Mouse (Mus musculus): ENCODE measurements around the gene Pard3.

Gene Pard3

GRCm38 (mm10) chr8:127087434-127087833 lies 23.7 kb downstream of the Pard3 start:
- CTCF ChIA-PET = no interaction called here

DNA sequence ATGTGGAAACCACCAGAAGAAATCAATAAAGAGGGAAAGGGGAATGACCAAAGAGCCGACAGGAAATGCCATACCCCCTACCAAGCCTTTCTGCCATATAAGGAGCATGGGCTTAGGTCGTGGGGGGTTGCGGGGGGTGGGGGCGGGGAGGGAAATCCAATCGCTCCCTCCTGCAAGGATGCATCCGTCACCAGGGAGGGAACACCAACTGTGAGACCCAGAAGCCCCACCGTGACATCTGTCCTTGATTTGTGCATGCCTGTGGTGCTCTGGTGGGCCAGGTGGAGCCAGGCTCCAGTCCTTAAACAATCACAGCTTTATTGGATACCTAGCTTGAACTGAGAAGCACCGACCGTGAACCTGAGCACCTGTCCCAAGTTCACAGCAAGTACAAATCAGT lies 24.7 kb downstream of the Pard3 start:
- CTCF ChIA-PET = no interaction called here

DNA sequence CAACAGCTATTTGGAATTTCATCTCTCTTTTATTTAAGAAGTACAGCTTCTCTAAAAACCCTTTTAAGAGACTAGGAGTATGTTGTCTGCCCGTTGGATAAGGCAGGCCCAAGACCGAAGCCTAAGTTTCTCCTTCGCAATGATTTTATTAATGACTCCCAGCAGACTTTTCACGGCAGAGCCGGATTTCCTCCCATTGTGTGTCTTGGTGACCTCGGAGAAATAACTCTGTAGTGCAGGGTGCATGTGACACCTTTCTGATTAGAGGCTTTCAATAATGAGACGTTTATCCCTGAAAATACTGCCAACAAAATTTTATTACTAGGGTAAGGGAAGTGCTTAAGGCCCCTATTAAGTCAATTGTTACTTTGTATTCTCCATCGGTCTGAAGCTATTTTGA lies 25.3 kb downstream of the Pard3 start:
- CTCF ChIA-PET = no interaction called here

- CTCF ChIA-PET = no interaction called here
Measured at GRCm38 (mm10) chr8:127090435-127090834, 26.7 kb downstream of the Pard3 start.

- CTCF ChIA-PET = no interaction called here
Measured at GRCm38 (mm10) chr8:127091936-127092335, 28.2 kb downstream of the Pard3 start.

- CTCF ChIA-PET = no interaction called here
Measured at GRCm38 (mm10) chr8:127092383-127093112, 28.9 kb downstream of the Pard3 start.

GRCm38 (mm10) chr8:127093113-127093426 lies 29.4 kb downstream of the Pard3 start:
- CTCF ChIA-PET = no interaction called here

- CTCF ChIA-PET = no interaction called here
Measured at GRCm38 (mm10) chr8:127095763-127096162, 32.1 kb downstream of the Pard3 start.

DNA sequence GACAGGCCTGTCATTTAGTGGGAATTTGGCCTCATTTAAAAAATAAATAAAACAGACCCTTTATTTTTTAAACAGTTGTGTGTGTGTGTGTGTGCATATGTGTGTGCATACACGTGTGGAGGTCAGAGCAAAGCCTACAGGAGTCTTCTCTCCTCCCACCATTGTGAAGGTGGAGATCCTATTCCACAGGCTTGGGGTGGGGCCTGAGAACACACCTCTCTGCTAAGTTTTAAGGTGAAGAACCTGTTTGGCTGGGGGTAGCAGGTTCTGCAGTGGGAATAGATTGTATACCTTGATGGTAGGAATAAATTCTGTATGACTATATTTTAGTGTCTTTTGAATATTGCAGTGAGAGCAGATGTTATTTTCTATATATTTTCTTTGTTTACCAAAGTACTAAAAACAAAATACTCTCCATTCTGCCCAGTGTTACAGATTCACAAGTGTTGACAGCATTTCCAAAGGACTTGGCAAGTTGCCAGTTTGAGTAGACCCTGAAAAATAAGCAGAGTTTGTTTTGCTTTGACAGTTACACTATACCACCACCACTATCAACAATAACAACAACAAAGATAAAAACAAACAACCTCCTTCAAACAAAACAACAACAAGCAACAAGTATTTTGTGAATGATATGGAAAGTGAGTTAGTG lies 35.9 kb downstream of the Pard3 start:
- CTCF ChIA-PET = no interaction called here

DNA sequence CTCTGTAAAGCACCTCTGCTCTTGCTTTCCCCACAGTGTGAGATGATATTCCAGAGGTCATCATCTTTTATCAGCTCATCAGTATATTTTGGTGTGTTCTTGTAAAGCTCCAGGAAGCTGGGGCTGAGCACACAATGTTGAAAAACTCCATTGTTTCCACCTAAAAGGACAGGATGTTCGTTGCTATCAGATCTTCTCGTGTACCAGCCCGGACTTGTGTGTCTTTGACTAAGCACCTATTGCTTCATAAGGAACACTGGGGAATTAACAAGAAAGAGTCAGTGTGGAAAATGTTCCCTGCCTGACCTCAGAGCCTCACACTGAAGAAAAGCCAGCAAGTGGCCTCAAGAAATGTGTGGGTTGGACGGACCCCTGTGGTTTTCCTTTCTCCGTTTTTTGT lies 39.6 kb downstream of the Pard3 start:
- CTCF ChIA-PET = no interaction called here

- CTCF ChIA-PET = no interaction called here
Measured at GRCm38 (mm10) chr8:127104616-127105015, 40.9 kb downstream of the Pard3 start.

GRCm38 (mm10) chr8:127107928-127108327 lies 44.2 kb downstream of the Pard3 start:
- CTCF ChIA-PET = no interaction called here

GRCm38 (mm10) chr8:127113209-127113608 lies 49.5 kb downstream of the Pard3 start:
- CTCF ChIA-PET = no interaction called here

GRCm38 (mm10) chr8:127115837-127116236 lies 52.1 kb downstream of the Pard3 start:
- CTCF ChIA-PET = no interaction called here

DNA sequence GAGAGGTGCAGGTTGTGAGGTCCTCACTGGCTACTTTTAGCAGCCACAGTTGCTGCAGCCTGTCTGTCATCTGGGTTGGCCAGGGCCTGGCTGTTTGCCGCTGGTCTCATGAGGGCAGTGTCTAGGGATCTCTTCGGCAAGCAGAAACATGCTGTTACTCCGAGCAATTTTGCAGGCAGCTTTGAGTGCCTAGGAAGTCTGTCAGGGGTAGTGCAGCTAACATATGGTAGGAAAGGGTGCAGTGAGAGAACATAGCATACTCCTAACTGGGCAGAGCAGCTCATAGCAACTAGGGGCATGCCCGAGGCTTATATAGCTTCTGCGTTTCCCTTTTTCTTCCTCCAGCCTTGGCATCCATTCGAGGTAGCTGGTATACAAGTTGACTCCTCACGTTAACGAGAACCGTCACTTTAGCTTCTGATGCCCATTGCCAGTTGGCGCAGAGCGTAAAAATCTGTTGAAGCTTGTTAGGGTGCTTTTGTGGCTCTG lies 54.7 kb downstream of the Pard3 start:
- CTCF ChIA-PET = no interaction called here

- CTCF ChIA-PET = no interaction called here
Measured at GRCm38 (mm10) chr8:127123391-127123790, 59.7 kb downstream of the Pard3 start.

GRCm38 (mm10) chr8:127124795-127125194 lies 61.1 kb downstream of the Pard3 start:
- CTCF ChIA-PET = no interaction called here

DNA sequence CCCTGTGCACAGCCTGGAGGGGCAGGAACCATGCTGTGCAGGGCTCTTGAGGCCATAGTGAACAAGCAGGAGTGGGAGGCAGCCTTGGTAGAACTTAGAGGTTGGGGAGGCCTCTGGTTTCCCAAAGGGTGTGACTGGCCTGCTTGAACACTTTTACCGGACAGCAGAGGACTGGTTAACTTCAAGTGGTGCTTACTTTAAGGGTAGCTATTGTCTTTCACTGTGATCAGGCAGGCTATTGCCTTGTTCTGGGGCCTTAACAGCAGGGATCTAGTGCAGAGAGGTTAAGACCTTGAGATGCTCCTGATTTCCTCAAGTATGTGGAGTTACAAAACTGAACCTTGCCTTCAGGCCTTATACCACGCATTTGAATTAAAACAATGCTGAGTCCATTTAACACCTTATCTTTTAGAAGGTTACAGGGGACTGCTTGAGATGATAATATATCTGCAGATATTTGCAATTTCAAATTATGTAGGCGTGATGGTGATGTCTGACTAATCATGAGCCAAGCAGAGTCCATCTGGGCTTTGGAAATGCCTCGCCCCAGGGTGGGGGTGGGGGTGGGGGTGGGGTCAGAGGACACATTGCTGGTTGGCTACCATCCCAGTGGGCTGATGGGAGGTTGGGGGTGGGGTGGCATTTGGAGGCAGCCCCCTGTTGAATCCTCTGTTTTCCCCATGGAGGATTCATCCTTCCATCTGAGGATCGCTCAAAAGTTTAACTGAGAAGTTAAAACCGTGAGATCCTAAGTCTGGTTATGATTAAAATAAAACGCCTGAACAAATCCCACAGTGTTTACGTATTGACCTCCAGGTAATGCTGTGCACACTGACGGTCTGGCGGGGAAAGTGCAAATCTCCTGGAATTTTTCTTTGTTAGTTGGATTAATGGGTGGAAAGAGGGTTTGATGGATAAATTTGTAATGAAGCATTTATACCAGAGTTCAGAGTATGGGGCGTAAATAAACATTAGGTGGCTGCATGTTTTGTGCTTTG lies 62.3 kb downstream of the Pard3 start:
- CTCF ChIA-PET = no interaction called here

- CTCF ChIA-PET = no interaction called here
Measured at GRCm38 (mm10) chr8:127128781-127129396, 65.2 kb downstream of the Pard3 start.

GRCm38 (mm10) chr8:127134327-127134726 lies 70.6 kb downstream of the Pard3 start:
- CTCF ChIA-PET = no interaction called here

GRCm38 (mm10) chr8:127136201-127136600 lies 72.5 kb downstream of the Pard3 start:
- CTCF ChIA-PET = no interaction called here

DNA sequence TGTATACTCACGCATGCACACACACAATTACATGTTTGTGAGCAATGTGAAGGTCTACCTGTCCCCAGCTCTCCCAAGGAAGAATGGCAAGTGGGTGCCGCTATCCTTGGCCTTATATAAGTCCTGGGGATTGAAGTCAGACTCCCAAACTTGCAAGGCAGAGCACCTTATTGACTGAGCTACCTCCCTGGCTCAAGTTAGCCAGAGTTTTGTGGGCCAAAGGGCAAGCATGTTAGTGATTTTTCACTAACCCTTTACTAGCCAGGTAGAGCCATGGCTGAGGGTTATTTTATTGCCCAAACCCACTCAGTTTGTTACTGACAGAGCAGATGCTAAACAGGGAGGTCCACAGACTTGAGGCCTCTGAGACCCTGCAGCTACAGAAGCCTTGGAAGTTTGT lies 73.1 kb downstream of the Pard3 start:
- CTCF ChIA-PET = no interaction called here
